8 mouse cellular contexts compared by ENCODE assay signal in genomic region chr11:84128943-84129798, GRCm38 (mm10). TPM values are rescaled to one million over a fixed set of nuclear protein-coding genes. Genes with fewer than 3 reads are reported as not detected.
A peak's percentile ranks its signal among the peaks of the same experiment; 100 is the strongest.
DNase-seq lines count a peak whose midpoint lies in the region; ATAC-seq and TF ChIP-seq lines count a peak whose summit lies in the region.

Gene Tada2a (minus strand): TSS chr11:84129600.
Gene Acaca (plus strand): TSS chr11:84129672.

- intact Hi-C loops in heart, postnatal 14 days (cut with DNase I): no loop called here

- no peak for TF ChIP-seq CTCF in G1E (IDR thresholded peaks at IDR 0.05; ENCODE audit: low read depth, low read length)
- no peak; the same call in 1 of the 2 replicates for TF ChIP-seq CTCF in layer of hippocampus, adult 2 months (conservative IDR thresholded peaks at IDR 0.05)
- TF ChIP-seq CTCF in olfactory bulb, adult 2 months (IDR thresholded peaks at IDR 0.05; ENCODE audit: insufficient read depth, low read depth, low read length): no peak

- peaks cover 17% of the 10 kb centered on the region for H3K27me3 ChIP-seq in G1E (ENCODE audit: insufficient read depth, low read length)
- H3K27me3 ChIP-seq in forebrain, embryonic 14.5 days (replicated peaks; ENCODE audit: control insufficient read depth, insufficient read depth, low read length): no peaks in the 10 kb centered on the region
- H3K27me3 ChIP-seq in lung, embryonic 15.5 days: no peaks in the 10 kb centered on the region

- H3K36me3 ChIP-seq in G1E (replicated peaks): peaks cover 33% of the 10 kb centered on the region
- H3K36me3 ChIP-seq in forebrain, embryonic 14.5 days (ENCODE audit: control insufficient read depth, insufficient read depth, low read length): peaks cover 22% of the 10 kb centered on the region
- peaks cover 24% of the 10 kb centered on the region; the same call in 1 of the 2 replicates for H3K36me3 ChIP-seq in lung, embryonic 15.5 days

- H3K27ac ChIP-seq in forebrain, embryonic 14.5 days (ENCODE audit: low read depth, low read length): peak within 1 kb of the TSS; percentile 52
- H3K27ac ChIP-seq in layer of hippocampus, adult 2 months: peak within 1 kb of the TSS; percentile 88
- peak within 1 kb of the TSS; percentile 37 for H3K27ac ChIP-seq in lung, embryonic 15.5 days
- no peak within 1 kb of the TSS for H3K27ac ChIP-seq in olfactory bulb, adult 2 months (ENCODE audit: insufficient read depth, low read depth, low read length)

- H3K9ac ChIP-seq in forebrain, embryonic 14.5 days (ENCODE audit: low read length): peak within 1 kb of the TSS; percentile 85
- peak within 1 kb of the TSS; percentile 89 for H3K9ac ChIP-seq in lung, embryonic 15.5 days

- peak; percentile 34; the same call in 1 of the 2 replicates for ATAC-seq in G1E (ENCODE audit: extremely low read depth, insufficient number of reproducible peaks, low FRiP score, poor library complexity, severe bottlenecking)
- ATAC-seq in forebrain, embryonic 14.5 days: peak; percentile 91
- peak; percentile 90 for ATAC-seq in lung, embryonic 15.5 days (ENCODE audit: borderline replicate concordance, extremely low read depth, low FRiP score, low TSS enrichment)

- H3K4me2 ChIP-seq in forebrain, embryonic 14.5 days (ENCODE audit: low read length): peak within 1 kb of the TSS; percentile 81
- peak within 1 kb of the TSS; percentile 87 for H3K4me2 ChIP-seq in lung, embryonic 15.5 days

- H3K4me1 ChIP-seq in G1E (ENCODE audit: insufficient read depth, low read depth, low read length): peaks cover 18% of the 10 kb centered on the region
- H3K4me1 ChIP-seq in forebrain, embryonic 14.5 days (ENCODE audit: control insufficient read depth, insufficient read depth, low read length): peaks cover 10% of the 10 kb centered on the region; the same call in 1 of the 2 replicates
- peaks cover 13% of the 10 kb centered on the region for H3K4me1 ChIP-seq in lung, embryonic 15.5 days
- H3K4me1 ChIP-seq in olfactory bulb, adult 2 months (ENCODE audit: control insufficient read depth, insufficient read depth, low read length): peaks cover 3% of the 10 kb centered on the region; the same call in 1 of the 2 replicates

- peak; percentile 78 for DNase-seq in G1E (ENCODE audit: low spot score)
- DNase-seq in cerebellum, adult 11 months: peak; percentile 84
- DNase-seq in forebrain, embryonic 14.5 days (ENCODE audit: low spot score): peak; percentile 88
- DNase-seq in heart, postnatal 14 days: peak; percentile 86 to 89
- DNase-seq in layer of hippocampus, adult 2 months (ENCODE audit: low spot score in 2 of 2): peak; percentile 47 to 80
- peak; percentile 46 to 62 for DNase-seq in thymus, adult 18-20 months

- H3K4me3 ChIP-seq in G1E (ENCODE audit: low read depth, low read length): peak within 1 kb of the TSS; percentile 94
- H3K4me3 ChIP-seq in forebrain, embryonic 14.5 days (ENCODE audit: low read depth, low read length): peak within 1 kb of the TSS; percentile 84
- H3K4me3 ChIP-seq in layer of hippocampus, adult 2 months: peak within 1 kb of the TSS; percentile 81
- peak within 1 kb of the TSS; percentile 92 for H3K4me3 ChIP-seq in lung, embryonic 15.5 days
- H3K4me3 ChIP-seq in olfactory bulb, adult 2 months (ENCODE audit: insufficient read depth, low read depth, low read length): peak within 1 kb of the TSS; percentile 85

- TF ChIP-seq POLR2A in olfactory bulb, adult 2 months (IDR thresholded peaks at IDR 0.05; ENCODE audit: insufficient read depth, low read depth, low read length): peak; percentile 57

- no peaks in the 10 kb centered on the region for H3K9me3 ChIP-seq in G1E (replicated peaks)
- H3K9me3 ChIP-seq in forebrain, embryonic 14.5 days (replicated peaks; ENCODE audit: control insufficient read depth, low read length): no peaks in the 10 kb centered on the region
- no peaks in the 10 kb centered on the region for H3K9me3 ChIP-seq in lung, embryonic 15.5 days

- under 1% methylated on average over 60 of the region's 83 CpGs for WGBS in forebrain, embryonic 14.5 days
- WGBS in lung, embryonic 15.5 days: under 1% methylated on average over 80 of the region's 83 CpGs
- under 1% methylated on average over 72 of the region's 83 CpGs for WGBS in olfactory bulb, adult 2 months

RNA-seq across cellular contexts. Expression of gene Tada2a, which starts in this region (rescaled TPM):
- total RNA-seq in G1E (2014; fragmentation: Nextera tagmentation): 18.3 and 18.7 TPM in 2 replicates
- 18.5 and 19.9 TPM in 2 replicates for total RNA-seq in G1E (2017)
- polyA plus RNA-seq in G1E (2012): 1.9 and 2.0 TPM in 2 replicates
- 34.1 and 35.1 TPM in 2 replicates for polyA plus RNA-seq in forebrain, embryonic 14.5 days (2014; fragmentation: Nextera tagmentation; extraction: Ambion mirVana)
- 1 to 10 TPM; 6.2 to 6.3 TPM for total RNA-seq in heart, postnatal 14 days (2021)
- 10 to 100 TPM; 33.0 to 33.8 TPM for total RNA-seq in layer of hippocampus, adult 2 months (2021)
- polyA plus RNA-seq in lung, embryonic 15.5 days (2015; fragmentation: Nextera tagmentation; extraction: Ambion mirVana): 33.2 and 33.6 TPM in 2 replicates
- not detected in 2 replicates for polyA plus RNA-seq in olfactory bulb, adult 2 months (2012; ENCODE audit: insufficient read depth, insufficient read length, low replicate concordance, missing spikeins)

RNA-seq across cellular contexts. Expression of gene Acaca, which starts in this region (rescaled TPM):
- 37.1 and 37.2 TPM in 2 replicates for total RNA-seq in G1E (2014; fragmentation: Nextera tagmentation)
- total RNA-seq in G1E (2017): 38.0 and 45.3 TPM in 2 replicates
- polyA plus RNA-seq in G1E (2012): 15.4 and 19.3 TPM in 2 replicates
- polyA plus RNA-seq in forebrain, embryonic 14.5 days (2014; fragmentation: Nextera tagmentation; extraction: Ambion mirVana): 24.3 and 32.1 TPM in 2 replicates
- total RNA-seq in heart, postnatal 14 days (2021): 10 to 100 TPM; 11.4 to 12.5 TPM
- total RNA-seq in layer of hippocampus, adult 2 months (2021): 10 to 100 TPM; 66.7 to 69.6 TPM
- 11.7 and 14.6 TPM in 2 replicates for polyA plus RNA-seq in lung, embryonic 15.5 days (2015; fragmentation: Nextera tagmentation; extraction: Ambion mirVana)
- polyA plus RNA-seq in olfactory bulb, adult 2 months (2012; ENCODE audit: insufficient read depth, insufficient read length, low replicate concordance, missing spikeins): 53.0 TPM in 1 of 2 replicates, not detected in the other

Comparison
In these comparisons a context has a peak if more than half of its experiments do, and no peak if none do; other contexts are left out.
1. ATAC-seq: peak in every context shown above with its lines; median percentile 91 in forebrain, embryonic 14.5 days; 90 in lung, embryonic 15.5 days; 34 in G1E.